Mouse (Mus musculus) G1E (cell line): ENCODE data around the gene Arhgef10l.

Experiments
- CTCF ChIP-seq: IDR thresholded peaks from 2 replicates; pipeline ENCODE4 v1.5.1; 2012; ENCODE audit warnings: low read depth, low read length, inconsistent platforms, mixed read lengths
- TAL1 ChIP-seq: conservative IDR thresholded peaks from 2 replicates; pipeline ENCODE4 v1.6.1; 2012; ENCODE audit warnings: low read depth, low read length, inconsistent platforms, mixed read lengths

GRCm38 (mm10) chr4:140505608-140506002 lies 160.2 kb downstream of the Arhgef10l start:
- no peak for TF ChIP-seq CTCF
- no peak for TF ChIP-seq TAL1
